Mouse (Mus musculus) heart, embryonic 11.5 days (tissue): ENCODE results near the gene Myo16. TPM values are rescaled to one million over a fixed set of nuclear protein-coding genes. Genes with fewer than 3 reads are reported as not detected.

ENCODE experiments used
- ATAC-seq: fragments of 200-750 bp; cut with Nextera tagmentation; replicated peaks from 2 replicates; pipeline ENCODE4 v1.8.0; 2017; ENCODE audit warnings: moderate library complexity; ENCODE audit not compliant: insufficient number of reproducible peaks, low FRiP score, low TSS enrichment
- H3K27ac ChIP-seq: fragments of 300-500 bp; sonication (generic); 2 replicates; pipeline ENCODE4 v1.5.1; 2014; ENCODE audit warnings: mild to moderate bottlenecking, low read depth, low read length
- H3K27me3 ChIP-seq: fragments of 300-500 bp; sonication (generic); 2 replicates; pipeline ENCODE4 v1.6.1; 2014; ENCODE audit warnings: mild to moderate bottlenecking, low read length, mixed read lengths; ENCODE audit not compliant: control insufficient read depth, insufficient read depth
- H3K36me3 ChIP-seq: fragments of 300-500 bp; sonication (generic); 2 replicates; pipeline ENCODE4 v1.6.1; 2014; ENCODE audit warnings: mild to moderate bottlenecking, low read length, moderate library complexity, mixed read lengths; ENCODE audit not compliant: control insufficient read depth, insufficient read depth
- H3K4me1 ChIP-seq: fragments of 300-500 bp; sonication (generic); 2 replicates; pipeline ENCODE4 v1.6.1; 2014; ENCODE audit warnings: low read length; ENCODE audit not compliant: control insufficient read depth, insufficient read depth
- H3K4me2 ChIP-seq: fragments of 300-500 bp; sonication (generic); 2 replicates; pipeline ENCODE4 v1.6.1; 2014; ENCODE audit warnings: mild to moderate bottlenecking, moderate library complexity
- H3K4me3 ChIP-seq: fragments of 300-500 bp; sonication (generic); 2 replicates; pipeline ENCODE4 v1.5.1; 2014; ENCODE audit warnings: low read depth, low read length
- H3K9ac ChIP-seq: fragments of 300-500 bp; sonication (generic); 2 replicates; pipeline ENCODE4 v1.6.1; 2014; ENCODE audit warnings: mild to moderate bottlenecking, low read depth, low read length, moderate library complexity
- H3K9me3 ChIP-seq: fragments of 300-500 bp; sonication (generic); replicated peaks from 2 replicates; pipeline ENCODE4 v1.6.1; 2016; ENCODE audit warnings: low read length; ENCODE audit not compliant: control insufficient read depth
- WGBS: fragments of 180-500 bp; shearing (Covaris S2); extraction: QIAGEN DNeasy Blood & Tissue Kit; methylation state at CpG from one replicate; pipeline ENCODE4 v1.1.7; 2014; ENCODE audit not compliant: insufficient replicate concordance; 5-methylcytosine and 5-hydroxymethylcytosine counted together
- polyA plus RNA-seq: library from polyadenylated mRNA; unstranded; fragments of >200 nt; fragmentation: Nextera tagmentation; extraction: Ambion mirVana; gene quantifications from 2 replicates; pipeline ENCODE4 v1.2.1, GENCODE M21; 2014

Myo16 gene
- polyA plus RNA-seq, 1 experiment from 2014 or later, result 2.5 TPM

DNA sequence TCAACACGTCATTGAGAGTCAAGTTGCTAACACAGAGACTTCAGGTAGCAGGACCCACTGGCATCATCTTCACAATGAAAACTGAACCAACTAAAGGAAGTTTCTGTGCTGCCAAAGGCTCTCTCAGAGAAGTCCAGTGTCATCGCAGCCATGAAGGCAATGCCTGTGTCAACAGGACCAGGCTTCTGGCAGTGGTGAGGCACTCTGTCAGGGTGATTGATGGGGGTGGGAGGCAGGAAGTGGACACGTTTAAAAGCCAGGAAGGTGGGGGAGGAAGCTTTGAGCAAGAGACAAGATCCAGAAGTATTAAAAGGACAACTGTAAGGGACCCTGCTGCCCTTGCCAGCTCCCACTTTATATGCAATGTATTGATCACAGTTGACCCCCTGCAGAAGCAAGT, 314.8 kb downstream of the Myo16 start:
- 35% methylated on average over 3 of the region's 3 CpGs for WGBS
- H3K9me3 ChIP-seq, result no peaks in the 10 kb centered on the region
- ATAC-seq, result no peak
- H3K4me2 ChIP-seq, result no peak overlapping the region
- no peaks in the 10 kb centered on the region for H3K36me3 ChIP-seq
- H3K27ac ChIP-seq, result no peak overlapping the region
- H3K9ac ChIP-seq, result no peak overlapping the region
- no peaks in the 10 kb centered on the region for H3K4me1 ChIP-seq
- no peaks in the 10 kb centered on the region for H3K27me3 ChIP-seq
- no peak overlapping the region for H3K4me3 ChIP-seq

DNA sequence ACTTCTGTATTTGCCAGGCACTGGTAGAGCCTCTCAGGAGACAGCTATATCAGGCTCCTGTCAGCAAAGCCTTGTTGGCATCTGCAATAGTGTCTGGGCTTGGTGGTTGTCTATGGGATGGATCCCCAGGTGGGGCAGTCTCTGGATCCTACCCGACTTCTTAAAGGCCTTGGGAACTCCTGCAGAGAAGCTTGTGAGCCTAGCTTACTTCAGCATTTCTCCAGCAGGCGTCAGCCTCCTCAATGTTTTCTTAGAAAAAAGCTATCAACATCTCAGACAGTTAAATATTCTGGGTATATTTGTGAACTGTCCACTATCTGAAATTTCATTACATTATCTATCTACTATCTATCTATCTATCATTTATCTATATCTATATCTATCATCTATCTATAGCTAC, 315.9 kb downstream of the Myo16 start:
- Histone ChIP-seq H3K36me3 (no peaks in the 10 kb centered on the region), H3K4me1 (no peaks in the 10 kb centered on the region), H3K4me3 (no peak overlapping the region), H3K9ac (no peak overlapping the region), H3K9me3 (no peaks in the 10 kb centered on the region), H3K27ac (no peak overlapping the region), H3K27me3 (no peaks in the 10 kb centered on the region), H3K4me2 (no peak overlapping the region)
- ATAC-seq, result no peak
- 52% methylated on average over 2 of the region's 2 CpGs for WGBS

DNA sequence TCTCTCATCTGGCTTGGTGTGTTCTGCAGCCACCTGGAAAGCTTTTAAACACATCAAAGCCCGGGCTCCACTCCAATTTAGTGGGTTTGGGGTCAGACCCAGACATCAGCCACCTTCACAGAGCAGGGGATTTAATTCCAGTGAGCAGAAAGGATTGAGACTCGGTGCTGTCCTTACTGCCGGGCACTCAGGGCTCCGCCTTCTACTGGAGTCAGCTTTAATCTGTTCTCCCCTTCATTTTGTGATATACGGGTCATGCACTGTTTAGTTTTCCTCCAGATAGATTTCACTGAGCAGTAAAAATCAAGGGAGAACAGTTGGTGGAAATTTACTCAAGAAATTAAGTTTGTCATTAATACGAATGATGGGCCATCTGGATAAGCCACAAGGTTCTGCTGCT, 316.6 kb downstream of the Myo16 start:
- 59% methylated on average over 6 of the region's 6 CpGs for WGBS
- Histone ChIP-seq H3K36me3 (no peaks in the 10 kb centered on the region), H3K9ac (no peak overlapping the region), H3K4me3 (no peak overlapping the region), H3K27me3 (no peaks in the 10 kb centered on the region), H3K27ac (no peak overlapping the region), H3K4me1 (no peaks in the 10 kb centered on the region), H3K4me2 (no peak overlapping the region), H3K9me3 (no peaks in the 10 kb centered on the region)
- ATAC-seq, result no peak

DNA sequence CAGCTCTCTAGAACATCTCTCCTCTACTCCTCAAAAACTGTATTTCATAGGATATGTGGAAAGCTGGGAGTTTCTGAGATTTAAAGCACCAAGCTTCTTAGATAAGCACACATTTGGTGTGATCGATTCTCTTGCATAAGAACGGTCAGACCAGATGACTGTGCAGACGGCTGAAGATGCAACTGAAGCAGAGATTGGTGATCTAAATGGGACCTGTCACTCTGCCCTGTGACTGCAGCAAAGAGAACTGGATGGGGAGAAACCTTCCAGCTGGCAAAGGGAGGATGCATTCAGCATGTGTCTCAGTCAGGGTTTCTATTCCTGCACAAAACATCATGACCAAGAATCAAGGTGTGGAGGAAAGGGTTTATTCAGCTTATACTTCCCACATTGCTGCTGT, 318.7 kb downstream of the Myo16 start:
- Histone ChIP-seq H3K4me1 (no peaks in the 10 kb centered on the region), H3K9me3 (no peaks in the 10 kb centered on the region), H3K9ac (no peak overlapping the region), H3K27me3 (no peaks in the 10 kb centered on the region), H3K36me3 (no peaks in the 10 kb centered on the region), H3K4me3 (no peak overlapping the region), H3K27ac (no peak overlapping the region), H3K4me2 (no peak overlapping the region)
- WGBS, result 77% methylated on average over 3 of the region's 3 CpGs
- no peak for ATAC-seq

DNA sequence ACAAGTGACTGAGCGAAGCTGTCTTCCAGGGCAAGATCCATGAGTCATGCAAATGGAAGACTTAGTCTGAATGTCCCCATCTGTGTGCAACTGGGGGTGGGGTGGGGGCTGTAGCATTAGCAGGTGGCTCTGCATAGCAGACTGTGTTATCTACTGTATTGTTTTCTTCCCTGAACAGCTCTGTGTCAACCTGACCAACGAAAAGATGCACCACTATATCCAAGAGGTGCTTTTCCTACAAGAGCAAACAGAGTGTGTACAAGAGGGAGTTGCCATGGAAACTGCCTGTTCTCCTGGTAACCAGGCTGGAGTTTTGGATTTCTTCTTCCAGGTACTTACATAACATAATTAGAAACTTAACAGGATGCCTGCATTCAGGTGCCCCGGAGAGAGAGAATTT, 320.7 kb downstream of the Myo16 start:
- H3K27me3 ChIP-seq, result no peaks in the 10 kb centered on the region
- no peaks in the 10 kb centered on the region for H3K9me3 ChIP-seq
- no peak overlapping the region for H3K9ac ChIP-seq
- WGBS, result 71% methylated on average over 3 of the region's 3 CpGs
- H3K36me3 ChIP-seq, result no peaks in the 10 kb centered on the region
- H3K4me2 ChIP-seq, result no peak overlapping the region
- ATAC-seq, result no peak
- no peak overlapping the region for H3K27ac ChIP-seq
- no peak overlapping the region for H3K4me3 ChIP-seq
- no peaks in the 10 kb centered on the region for H3K4me1 ChIP-seq

DNA sequence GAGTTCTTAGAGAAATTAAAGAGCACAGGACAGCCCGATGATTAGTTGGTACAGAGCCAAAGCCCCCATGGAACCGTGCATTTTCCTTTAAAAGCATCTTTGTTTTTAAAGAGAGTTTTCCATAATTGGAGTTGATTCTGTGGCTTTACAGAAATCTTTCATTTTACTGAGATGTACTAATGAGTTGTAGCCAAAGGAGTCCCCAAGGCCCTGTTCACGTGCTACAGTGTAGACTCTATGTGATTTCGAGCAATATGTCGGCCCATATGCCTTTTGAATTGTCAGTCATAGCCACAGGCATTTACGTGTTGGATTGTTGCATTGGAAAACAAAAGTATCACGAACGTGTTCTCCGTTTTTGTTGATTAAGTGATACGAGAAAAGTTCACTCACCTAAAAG, 325.3 kb downstream of the Myo16 start:
- no peaks in the 10 kb centered on the region for H3K4me1 ChIP-seq
- H3K9ac ChIP-seq, result no peak overlapping the region
- H3K36me3 ChIP-seq, result no peaks in the 10 kb centered on the region
- no peaks in the 10 kb centered on the region for H3K27me3 ChIP-seq
- no peak overlapping the region for H3K27ac ChIP-seq
- H3K9me3 ChIP-seq, result no peaks in the 10 kb centered on the region
- no peak overlapping the region for H3K4me3 ChIP-seq
- no peak overlapping the region for H3K4me2 ChIP-seq
- 82% methylated on average over 10 of the region's 10 CpGs for WGBS
- no peak for ATAC-seq

DNA sequence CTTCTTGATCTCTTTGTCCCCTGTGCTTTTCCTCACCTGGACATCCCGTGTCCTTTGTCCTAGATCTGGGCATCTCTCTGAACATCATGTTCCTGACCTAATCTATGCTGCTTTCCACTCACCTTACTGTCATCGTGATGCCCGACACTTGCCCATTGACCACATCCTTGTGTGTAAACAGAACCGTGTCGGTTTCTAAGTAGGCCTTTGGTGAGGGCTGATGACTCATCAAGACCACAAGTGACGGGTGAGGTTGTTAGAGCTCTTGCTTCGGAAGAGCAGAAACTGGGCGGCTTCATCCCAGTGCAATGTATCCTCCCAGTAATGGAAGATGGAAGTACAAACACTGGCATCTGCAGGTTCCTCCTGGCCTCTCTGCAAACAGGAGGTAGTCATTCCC, 327.1 kb downstream of the Myo16 start:
- ATAC-seq, result no peak
- no peak overlapping the region for H3K9ac ChIP-seq
- H3K27me3 ChIP-seq, result no peaks in the 10 kb centered on the region
- 76% methylated on average over 8 of the region's 8 CpGs for WGBS
- no peaks in the 10 kb centered on the region for H3K4me1 ChIP-seq
- no peaks in the 10 kb centered on the region for H3K36me3 ChIP-seq
- H3K27ac ChIP-seq, result no peak overlapping the region
- H3K9me3 ChIP-seq, result no peaks in the 10 kb centered on the region
- H3K4me3 ChIP-seq, result no peak overlapping the region
- H3K4me2 ChIP-seq, result no peak overlapping the region

DNA sequence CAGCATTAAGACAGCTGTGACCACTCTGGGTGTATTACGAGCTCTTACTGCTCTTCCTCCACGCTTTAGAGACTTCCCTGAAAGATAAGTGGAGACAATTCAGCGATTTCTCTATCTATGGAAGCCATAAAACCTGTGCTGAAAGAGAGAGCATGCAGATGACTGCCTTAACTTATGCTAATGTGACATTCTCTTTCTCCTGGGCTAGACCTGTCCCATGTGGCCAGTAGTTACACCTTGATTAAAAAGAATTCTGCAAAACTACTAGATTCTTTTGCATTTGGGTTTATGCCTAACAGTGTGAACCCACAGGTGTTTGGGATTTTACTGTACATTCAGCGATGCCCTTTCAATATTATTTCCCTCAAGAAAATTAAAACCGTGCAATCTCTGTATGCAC, 328.4 kb downstream of the Myo16 start:
- Histone ChIP-seq H3K4me3 (no peak overlapping the region), H3K9me3 (no peaks in the 10 kb centered on the region), H3K36me3 (no peaks in the 10 kb centered on the region), H3K27me3 (no peaks in the 10 kb centered on the region), H3K4me2 (no peak overlapping the region), H3K27ac (no peak overlapping the region), H3K4me1 (no peaks in the 10 kb centered on the region), H3K9ac (no peak overlapping the region)
- 68% methylated on average over 5 of the region's 5 CpGs for WGBS
- ATAC-seq, result no peak

DNA sequence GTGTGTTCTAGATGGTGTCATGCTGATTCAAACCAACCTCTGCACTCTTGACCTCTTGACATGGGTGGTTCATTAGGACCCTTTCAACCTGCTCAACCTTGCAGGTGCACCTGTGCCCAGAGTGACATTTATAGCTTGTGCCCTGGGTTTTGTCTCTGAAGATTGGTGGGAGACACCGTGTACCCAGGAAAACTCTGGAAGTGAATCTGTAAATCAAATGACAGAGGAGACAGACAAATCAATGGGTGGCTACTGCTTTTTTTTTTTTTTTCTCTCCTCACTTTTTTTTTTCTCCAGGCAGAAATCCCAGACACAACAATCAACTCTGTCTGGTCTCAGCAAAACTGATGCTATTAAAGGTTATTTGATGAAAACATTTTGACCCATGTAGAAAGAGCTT, 329.2 kb downstream of the Myo16 start:
- Histone ChIP-seq H3K36me3 (no peaks in the 10 kb centered on the region), H3K27ac (no peak overlapping the region), H3K4me2 (no peak overlapping the region), H3K9me3 (no peaks in the 10 kb centered on the region), H3K4me3 (no peak overlapping the region), H3K27me3 (no peaks in the 10 kb centered on the region), H3K9ac (no peak overlapping the region), H3K4me1 (no peaks in the 10 kb centered on the region)
- 64% methylated on average over 1 of the region's 1 CpGs for WGBS
- no peak for ATAC-seq
